Mouse (Mus musculus) frontal cortex, adult (tissue): ENCODE measurements at regions not wholly inside any gene's neighbourhood (a gene's known extent, or its start where the extent isn't known, plus 50 kb on each side); places are given as distances from the start of the nearest gene placed in this dataset.

Source experiments
- ATAC-seq: cut with Nextera tagmentation; 2 replicates; pipeline ENCODE4 v1.9.2; 2017; ENCODE audit warnings: mild to moderate bottlenecking, moderate library complexity, mixed read lengths; ENCODE audit not compliant: low TSS enrichment

DNA sequence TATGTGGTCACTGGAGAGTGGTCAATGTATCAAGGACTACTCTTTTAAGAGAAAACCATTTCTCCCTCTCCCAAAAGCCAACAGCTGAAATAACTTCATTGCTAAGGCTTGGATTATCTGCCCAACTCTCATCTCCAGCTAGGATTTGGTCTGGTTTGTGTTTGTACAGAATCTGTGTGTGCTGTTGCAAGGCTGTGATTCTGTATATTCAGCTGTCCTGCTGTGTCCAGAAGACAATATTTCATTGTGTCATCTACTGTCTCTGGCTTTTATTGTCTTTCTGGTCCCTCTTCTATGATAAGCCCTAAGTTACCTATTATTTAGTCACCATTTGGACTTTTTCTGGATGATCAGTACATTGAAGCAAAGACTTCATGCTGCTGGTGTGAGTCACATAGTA lies 110.9 kb downstream of the Cenpc1 start:
- no peak for ATAC-seq

GRCm38 (mm10) chr5:85936667-85937314 lies 128.6 kb downstream of the Cenpc1 start:
- peak; percentile 88 for ATAC-seq

DNA sequence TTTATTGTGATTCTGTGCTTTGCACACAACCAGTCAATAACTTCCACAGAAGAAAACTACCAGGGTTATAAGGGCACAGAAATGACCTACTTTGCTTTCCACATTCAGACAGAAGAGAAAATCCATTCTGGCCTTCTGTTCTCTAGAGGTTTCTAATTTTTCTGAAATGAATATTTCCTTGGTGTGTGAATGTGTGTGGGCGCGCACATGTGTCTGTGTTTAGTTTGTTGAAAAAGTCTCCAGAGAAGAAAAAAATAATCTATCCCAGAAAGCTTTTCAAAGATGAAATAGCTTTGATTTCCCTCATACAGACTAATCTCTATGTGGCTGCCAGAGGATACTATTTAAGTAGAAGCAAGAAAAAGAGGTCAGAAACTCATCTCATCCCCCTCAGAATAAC lies 147.1 kb downstream of the Cenpc1 start:
- ATAC-seq, result peak; percentile 98

- ATAC-seq, result no peak
These were observed 150.4 kb downstream of the Cenpc1 start for GRCm38 (mm10) chr5:85915000-85915399.

GRCm38 (mm10) chr5:85896452-85896851 lies 168.9 kb downstream of the Cenpc1 start:
- peak; percentile 65; the same call in 1 of the 2 replicates for ATAC-seq

GRCm38 (mm10) chr5:85895814-85896213 lies 169.6 kb downstream of the Cenpc1 start:
- no peak for ATAC-seq

- ATAC-seq, result 0 out of 2 replicates have a peak, but pooled peaks have one; percentile 13
These were observed 195.1 kb downstream of the Cenpc1 start for GRCm38 (mm10) chr5:85870311-85870710.

DNA sequence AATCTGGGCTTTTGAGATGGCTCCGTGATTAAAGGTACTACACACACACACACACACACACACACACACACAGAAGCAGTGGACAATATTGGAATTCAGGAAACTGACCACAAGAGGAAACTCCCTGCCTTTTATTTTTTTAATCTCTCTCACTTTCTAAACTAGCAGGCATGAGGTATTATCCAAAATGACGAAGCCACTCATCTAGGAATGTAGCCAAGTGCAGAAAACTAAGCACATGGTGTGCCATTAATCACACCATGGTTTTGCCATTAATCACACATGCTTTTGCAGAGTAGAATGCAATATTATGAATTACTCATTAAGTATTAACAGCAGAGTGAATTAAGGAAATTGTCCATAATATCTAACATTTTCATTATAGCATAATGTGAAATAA lies 232.8 kb downstream of the Cenpc1 start:
- no peak for ATAC-seq

DNA sequence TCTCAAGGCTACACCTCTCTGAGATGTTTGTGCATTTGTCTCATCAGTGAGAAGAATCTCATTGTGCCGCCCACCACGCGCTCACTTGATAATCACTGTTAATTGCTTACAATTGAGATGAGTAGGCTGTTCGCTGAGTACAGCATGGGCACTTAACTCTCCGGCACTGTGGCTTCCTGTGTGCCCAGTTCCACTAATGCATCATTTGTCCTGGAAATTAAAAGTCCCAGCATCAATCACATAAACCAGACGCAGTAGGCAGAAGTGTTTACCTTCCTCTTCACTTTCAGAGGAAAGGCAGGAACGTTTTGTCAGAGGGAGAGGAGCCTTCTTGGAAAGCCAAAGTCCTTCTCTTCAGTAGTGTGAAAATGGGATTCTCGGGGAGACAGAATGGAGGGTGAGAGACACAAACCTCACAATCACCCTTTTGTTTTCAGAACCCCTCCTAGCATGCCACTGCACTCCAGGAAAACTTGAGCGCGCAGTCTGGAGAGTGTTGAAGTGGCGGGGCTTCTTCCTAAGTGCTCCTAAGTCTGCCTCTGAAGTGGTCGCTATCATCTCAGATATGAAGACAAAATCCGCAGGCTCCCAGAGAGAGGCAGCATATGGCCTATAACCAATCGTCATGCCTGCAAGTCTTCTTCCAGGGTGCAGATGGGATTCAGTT lies 269.7 kb downstream of the Cenpc1 start:
- ATAC-seq, result peak; percentile 41

DNA sequence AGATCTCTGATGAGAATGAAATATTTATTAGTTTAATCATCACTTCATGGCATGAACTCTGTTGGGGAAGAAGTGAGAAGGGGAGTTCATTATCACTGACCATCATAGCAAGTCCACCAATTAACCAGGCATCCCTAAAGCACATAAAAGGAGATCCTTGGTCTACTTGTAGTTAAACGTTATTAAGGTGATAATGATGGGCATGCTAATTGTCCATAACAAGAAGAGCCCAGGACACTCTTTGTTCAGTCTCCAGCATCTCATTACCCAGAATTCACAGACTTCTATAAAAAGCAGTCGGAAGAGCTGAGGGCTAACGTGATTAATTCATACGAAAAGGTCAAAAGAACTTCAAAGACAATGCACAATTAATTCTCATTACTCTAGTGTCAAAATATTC lies 272.2 kb downstream of the Cenpc1 start:
- no peak for ATAC-seq

GRCm38 (mm10) chr5:85780730-85781454 lies 284.5 kb downstream of the Cenpc1 start:
- no peak for ATAC-seq

- no peak for ATAC-seq
These were observed 285.4 kb downstream of the Cenpc1 start for GRCm38 (mm10) chr5:85780017-85780416.

- ATAC-seq, result no peak
These were observed 286.2 kb downstream of the Cenpc1 start for GRCm38 (mm10) chr5:85779205-85779604.

- ATAC-seq, result peak; percentile 67
These were observed 292.7 kb downstream of the Cenpc1 start for GRCm38 (mm10) chr5:85772660-85773059.

GRCm38 (mm10) chr5:85772086-85772485 lies 293.3 kb downstream of the Cenpc1 start:
- peak; percentile 96 for ATAC-seq

DNA sequence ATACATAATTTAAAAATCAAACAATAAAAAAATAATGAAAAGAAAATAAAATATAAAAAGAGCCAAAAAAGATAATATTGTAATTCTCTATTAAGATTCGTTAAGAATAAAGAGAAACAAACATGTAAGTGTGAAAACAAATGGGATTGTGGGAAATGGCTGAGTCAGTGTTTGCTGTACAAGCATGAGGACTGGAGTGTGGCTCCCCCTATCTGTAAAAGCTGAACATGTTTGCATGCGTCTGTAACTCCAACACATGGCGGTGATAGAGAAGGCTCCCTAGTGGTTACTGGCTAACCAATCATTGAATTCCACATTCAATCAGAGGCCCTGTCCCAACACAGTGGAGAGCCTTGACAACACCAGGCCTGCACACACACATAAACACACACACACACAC lies 298.2 kb downstream of the Cenpc1 start:
- no peak for ATAC-seq

- no peak for ATAC-seq
These were observed 308.7 kb downstream of the Cenpc1 start for GRCm38 (mm10) chr5:85756716-85757115.

DNA sequence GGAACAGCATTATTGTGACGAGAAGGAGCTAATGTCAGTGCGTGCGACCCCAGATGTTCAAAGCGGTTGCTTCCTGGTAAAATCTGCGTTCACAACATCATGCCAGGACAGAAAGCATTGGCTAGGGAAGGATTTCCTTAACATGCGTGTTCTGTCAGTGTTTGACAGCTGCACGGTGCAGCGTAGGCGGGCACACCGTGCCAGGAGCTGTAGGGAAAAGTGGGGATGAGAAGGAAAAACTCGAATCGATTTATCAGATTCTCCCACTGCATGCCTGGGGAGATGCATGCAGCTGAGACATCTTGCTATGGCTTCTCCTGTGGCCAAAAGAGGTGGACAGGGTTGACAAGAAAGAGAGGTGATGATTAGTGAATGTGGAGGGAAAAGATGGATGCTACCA lies 311.2 kb downstream of the Cenpc1 start:
- ATAC-seq, result peak; percentile 62; the same call in 1 of the 2 replicates

DNA sequence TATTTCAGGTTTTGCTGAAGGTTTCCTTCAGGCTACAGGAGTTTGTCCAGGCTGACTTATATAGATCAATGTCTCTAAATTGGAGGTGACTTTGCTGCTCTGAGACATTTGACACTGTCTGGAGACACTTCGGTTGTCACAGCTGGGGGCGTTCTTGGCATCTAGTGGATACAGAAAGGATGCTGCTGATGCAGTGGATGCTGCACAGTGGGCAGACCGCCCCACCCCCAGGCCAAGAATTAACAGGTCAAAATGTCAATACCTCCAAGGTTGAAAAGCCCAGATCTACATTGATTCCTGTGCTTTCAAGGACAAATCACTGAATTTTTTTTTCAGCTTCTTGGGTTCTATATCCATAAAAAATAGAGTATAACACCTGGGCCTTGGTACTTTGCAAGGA lies 312.3 kb downstream of the Cenpc1 start:
- no peak for ATAC-seq

GRCm38 (mm10) chr5:85751649-85752048 lies 313.7 kb downstream of the Cenpc1 start:
- no peak for ATAC-seq

GRCm38 (mm10) chr5:85750893-85751292 lies 314.5 kb downstream of the Cenpc1 start:
- ATAC-seq, result no peak

DNA sequence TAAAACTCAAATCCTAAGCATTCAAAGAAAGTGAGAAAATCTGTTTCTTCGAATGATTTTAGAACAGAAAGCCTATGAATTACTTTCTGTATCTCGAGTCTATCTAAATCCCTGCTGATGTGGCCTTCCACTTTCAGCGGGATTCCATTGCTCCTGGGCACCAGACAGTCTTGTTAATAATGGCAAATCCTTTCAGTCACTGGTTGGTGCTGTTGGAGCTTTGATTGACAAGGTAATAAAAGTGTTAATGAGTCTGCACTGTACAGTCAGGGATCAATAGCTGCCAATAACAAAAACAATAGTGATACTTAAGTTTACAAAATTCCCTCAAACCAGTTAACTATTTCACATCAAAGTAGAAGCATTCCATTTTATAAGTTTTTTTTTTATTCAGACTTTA lies 335.8 kb downstream of the Cenpc1 start:
- no peak for ATAC-seq

DNA sequence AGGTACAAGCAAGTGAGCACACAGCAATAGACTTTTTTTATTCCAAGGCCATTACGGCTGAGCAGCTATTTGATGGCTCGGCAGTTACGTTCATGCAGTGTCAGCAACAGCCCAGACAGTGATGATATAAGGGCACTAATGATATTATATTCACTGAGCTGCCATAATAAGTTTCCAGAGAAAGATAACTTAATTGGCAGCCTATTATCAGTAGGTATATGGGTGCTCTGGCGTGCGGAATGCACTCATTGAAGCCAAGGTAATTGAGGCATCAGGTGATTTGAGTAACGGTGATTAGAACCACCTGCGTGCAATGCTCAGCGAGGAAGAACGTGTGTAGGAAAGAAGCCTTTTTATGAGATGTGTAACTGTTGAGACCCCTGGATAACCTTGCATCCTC lies 358.0 kb downstream of the Cenpc1 start:
- ATAC-seq, result no peak
